Mouse (Mus musculus): ENCODE results near the gene Tgtp2.

DNA sequence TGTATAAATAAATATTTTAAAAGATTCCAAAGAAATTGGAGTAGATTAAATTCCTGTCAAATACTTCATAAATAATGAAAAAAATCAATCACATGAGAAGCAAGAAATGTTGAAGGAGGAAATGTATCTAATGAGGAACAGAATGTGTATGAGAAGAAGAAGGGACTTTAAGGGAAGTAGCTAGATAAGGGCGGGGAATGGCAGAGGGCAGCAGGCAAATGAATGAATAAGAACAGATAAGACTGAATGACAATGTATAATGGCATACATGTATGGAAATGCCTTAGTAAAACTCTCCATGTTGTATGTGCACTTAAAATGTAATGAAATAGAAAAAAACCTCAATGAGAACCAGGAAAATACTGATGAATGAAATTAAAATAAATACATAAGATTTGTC, 4.4 kb upstream of the Tgtp2 start:
- TF ChIP-seq POLR2A (IDR thresholded peaks at IDR 0.05; ENCODE audit: control insufficient read depth, extremely low read depth, insufficient read depth, low read length, poor library complexity) (no peak), CTCF (IDR thresholded peaks at IDR 0.05; ENCODE audit: borderline replicate concordance, control insufficient read depth, extremely low read depth, insufficient read depth, low read length, poor library complexity) (no peak)

All from thymus, adult 2 months (tissue).